Mouse (Mus musculus): ENCODE data around the gene Vps52. TPM values are rescaled to one million over a fixed set of nuclear protein-coding genes. Genes with fewer than 3 reads are reported as not detected.
A peak's percentile ranks its signal among the peaks of the same experiment; 100 is the strongest.

Gene Vps52
- total RNA-seq, 1 experiment from 2014 or later: 18.1 TPM

DNA sequence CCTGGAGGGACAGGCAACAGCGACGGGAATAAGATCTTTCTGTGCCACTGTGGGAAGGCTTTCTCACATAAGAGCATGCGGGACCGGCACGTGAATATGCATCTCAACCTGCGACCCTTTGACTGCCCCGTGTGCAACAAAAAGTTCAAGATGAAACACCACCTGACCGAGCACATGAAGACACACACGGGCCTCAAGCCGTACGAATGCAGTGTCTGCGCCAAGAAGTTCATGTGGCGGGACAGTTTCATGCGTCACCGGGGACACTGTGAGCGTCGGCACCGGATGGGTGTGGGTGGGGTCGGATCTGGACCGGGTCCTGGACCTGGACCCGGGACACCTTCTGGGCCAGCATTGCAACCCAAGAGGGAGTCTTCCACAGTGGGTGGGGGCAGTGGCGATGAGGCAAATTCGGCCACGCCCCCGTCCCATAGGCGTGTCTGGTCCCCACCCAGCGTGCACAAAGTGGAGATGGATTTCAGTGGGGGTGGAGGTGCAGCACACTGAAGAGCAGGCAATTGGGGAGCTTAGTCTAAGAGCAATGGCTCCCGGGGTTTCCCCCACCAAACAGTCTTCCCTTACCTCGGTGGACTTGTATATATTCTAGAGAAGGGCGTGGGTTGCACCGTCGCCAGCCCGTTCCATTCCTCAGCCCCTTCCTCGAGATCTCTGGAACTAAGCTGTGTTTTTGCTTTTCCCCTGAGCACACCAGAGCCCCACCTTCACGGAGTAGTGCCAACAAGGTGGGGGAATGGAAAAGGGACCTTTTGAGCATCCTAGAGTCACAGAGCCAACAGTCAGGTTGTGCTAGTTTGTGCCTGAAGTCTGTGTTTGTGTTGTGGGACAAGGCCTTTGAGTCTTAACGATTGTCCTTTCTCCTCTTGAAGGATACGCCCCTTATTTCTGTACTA lies 37.1 kb upstream of the Vps52 start:
- no peak for ATAC-seq (replicated peaks in 1 of 2; ENCODE audit: insufficient read depth in 1 of 2, low FRiP score in 2 of 2, low TSS enrichment in 1 of 2, low read depth in 1 of 2, poor library complexity in 2 of 2, severe bottlenecking in 2 of 2)

- peak; percentile 61 to 70 for ATAC-seq (replicated peaks in 1 of 2; ENCODE audit: insufficient read depth in 1 of 2, low FRiP score in 2 of 2, low TSS enrichment in 1 of 2, low read depth in 1 of 2, poor library complexity in 2 of 2, severe bottlenecking in 2 of 2)
Observed at GRCm38 (mm10) chr17:33919351-33920281, 36.0 kb upstream of the Vps52 start.

GRCm38 (mm10) chr17:33920282-33921097 lies 35.1 kb upstream of the Vps52 start:
- peak; percentile 30 to 48; a peak in 1 of 4 replicates for ATAC-seq (replicated peaks in 1 of 2; ENCODE audit: insufficient read depth in 1 of 2, low FRiP score in 2 of 2, low TSS enrichment in 1 of 2, low read depth in 1 of 2, poor library complexity in 2 of 2, severe bottlenecking in 2 of 2)

DNA sequence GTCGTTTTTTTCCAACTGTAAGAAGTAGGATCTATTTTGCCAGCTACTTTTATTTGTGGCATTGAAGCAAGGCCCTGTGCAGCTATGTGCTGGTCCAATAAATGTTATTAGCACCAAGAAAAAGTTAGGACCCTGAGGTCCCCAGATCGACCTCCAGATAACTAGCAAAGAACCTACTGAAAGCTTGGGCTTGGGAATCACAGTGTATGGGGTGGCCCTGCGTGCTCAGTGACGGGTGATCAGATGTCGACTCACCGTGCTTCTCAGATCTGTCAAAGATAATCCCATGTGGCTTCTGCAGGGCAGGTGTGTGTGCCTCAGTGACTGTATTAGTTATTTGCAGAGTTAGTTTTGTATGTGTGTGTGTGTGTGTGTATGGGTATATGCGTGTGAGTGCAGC lies 34.3 kb upstream of the Vps52 start:
- no peak for ATAC-seq (replicated peaks in 1 of 2; ENCODE audit: insufficient read depth in 1 of 2, low FRiP score in 2 of 2, low TSS enrichment in 1 of 2, low read depth in 1 of 2, poor library complexity in 2 of 2, severe bottlenecking in 2 of 2)

- ATAC-seq (replicated peaks in 1 of 2; ENCODE audit: insufficient read depth in 1 of 2, low FRiP score in 2 of 2, low TSS enrichment in 1 of 2, low read depth in 1 of 2, poor library complexity in 2 of 2, severe bottlenecking in 2 of 2): no peak
Observed at GRCm38 (mm10) chr17:33924577-33925283, 30.9 kb upstream of the Vps52 start.

DNA sequence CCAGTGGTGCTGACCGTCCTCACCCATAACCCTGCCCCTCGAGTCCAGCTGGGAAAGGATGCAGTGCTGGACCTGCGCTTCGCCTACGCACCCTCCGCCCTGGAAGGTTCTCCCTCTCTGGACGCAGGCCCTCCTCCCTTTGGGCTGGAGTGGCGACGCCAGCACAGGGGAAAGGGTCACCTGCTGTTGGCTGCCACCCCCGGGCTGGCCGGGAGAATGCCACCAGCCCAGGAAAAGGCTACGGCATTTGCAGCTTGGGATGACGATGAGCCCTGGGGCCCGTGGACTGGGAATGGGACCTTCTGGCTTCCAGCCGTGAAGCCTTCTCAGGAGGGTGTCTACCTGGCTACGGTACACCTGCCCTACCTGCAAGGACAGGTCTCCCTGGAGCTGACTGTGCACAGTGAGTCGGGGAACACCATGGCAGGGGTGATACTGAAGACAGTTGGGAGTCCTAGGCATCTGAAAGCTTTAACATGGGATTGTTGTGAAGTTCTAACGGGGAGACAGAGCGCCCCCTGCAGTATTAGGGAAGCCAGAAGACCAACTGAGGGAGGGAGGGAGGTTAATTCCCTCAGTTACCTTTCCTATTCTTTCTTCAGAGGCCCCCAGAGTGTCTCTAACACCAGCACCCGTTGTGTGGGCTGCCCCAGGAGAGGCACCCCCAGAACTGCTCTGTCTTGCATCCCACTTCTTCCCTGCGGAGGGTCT lies 30.1 kb upstream of the Vps52 start:
- no peak for ATAC-seq (replicated peaks in 1 of 2; ENCODE audit: insufficient read depth in 1 of 2, low FRiP score in 2 of 2, low TSS enrichment in 1 of 2, low read depth in 1 of 2, poor library complexity in 2 of 2, severe bottlenecking in 2 of 2)

DNA sequence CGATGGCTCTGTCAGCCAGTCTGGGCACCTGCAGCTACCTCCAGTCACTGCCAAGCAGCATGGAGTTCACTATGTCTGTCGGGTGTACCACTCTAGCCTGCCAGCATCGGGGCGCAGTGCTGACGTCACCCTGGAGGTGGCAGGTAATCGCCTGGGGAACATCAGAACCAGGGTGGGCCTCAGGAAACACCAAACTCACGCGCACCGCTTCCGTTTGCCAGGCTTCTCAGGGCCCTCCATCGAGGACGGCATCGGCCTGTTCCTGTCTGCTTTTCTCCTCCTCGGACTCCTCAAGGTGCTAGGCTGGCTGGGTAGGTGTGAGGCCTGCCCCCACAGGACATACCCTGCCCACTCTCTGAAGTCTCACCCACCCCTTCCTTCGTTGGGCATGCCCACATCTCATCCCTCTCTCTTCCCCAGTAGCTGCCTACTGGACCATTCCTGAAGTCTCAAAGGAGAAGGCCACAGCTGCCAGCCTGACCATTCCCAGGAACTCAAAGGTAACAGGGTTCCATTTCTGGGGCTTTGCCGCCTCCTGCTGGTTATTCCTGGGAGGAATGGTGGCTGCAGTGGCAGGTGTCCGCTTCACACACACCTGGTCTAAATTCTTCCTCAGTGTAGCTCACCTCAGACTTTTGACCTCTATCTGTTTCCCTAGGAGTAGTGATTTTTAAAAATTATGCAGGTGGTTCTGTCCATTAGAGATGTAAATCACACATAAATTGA lies 29.2 kb upstream of the Vps52 start:
- ATAC-seq (replicated peaks in 1 of 2; ENCODE audit: insufficient read depth in 1 of 2, low FRiP score in 2 of 2, low TSS enrichment in 1 of 2, low read depth in 1 of 2, poor library complexity in 2 of 2, severe bottlenecking in 2 of 2): no peak

- ATAC-seq (replicated peaks in 1 of 2; ENCODE audit: insufficient read depth in 1 of 2, low FRiP score in 2 of 2, low TSS enrichment in 1 of 2, low read depth in 1 of 2, poor library complexity in 2 of 2, severe bottlenecking in 2 of 2): no peak
Observed at GRCm38 (mm10) chr17:33928251-33928947, 27.2 kb upstream of the Vps52 start.

DNA sequence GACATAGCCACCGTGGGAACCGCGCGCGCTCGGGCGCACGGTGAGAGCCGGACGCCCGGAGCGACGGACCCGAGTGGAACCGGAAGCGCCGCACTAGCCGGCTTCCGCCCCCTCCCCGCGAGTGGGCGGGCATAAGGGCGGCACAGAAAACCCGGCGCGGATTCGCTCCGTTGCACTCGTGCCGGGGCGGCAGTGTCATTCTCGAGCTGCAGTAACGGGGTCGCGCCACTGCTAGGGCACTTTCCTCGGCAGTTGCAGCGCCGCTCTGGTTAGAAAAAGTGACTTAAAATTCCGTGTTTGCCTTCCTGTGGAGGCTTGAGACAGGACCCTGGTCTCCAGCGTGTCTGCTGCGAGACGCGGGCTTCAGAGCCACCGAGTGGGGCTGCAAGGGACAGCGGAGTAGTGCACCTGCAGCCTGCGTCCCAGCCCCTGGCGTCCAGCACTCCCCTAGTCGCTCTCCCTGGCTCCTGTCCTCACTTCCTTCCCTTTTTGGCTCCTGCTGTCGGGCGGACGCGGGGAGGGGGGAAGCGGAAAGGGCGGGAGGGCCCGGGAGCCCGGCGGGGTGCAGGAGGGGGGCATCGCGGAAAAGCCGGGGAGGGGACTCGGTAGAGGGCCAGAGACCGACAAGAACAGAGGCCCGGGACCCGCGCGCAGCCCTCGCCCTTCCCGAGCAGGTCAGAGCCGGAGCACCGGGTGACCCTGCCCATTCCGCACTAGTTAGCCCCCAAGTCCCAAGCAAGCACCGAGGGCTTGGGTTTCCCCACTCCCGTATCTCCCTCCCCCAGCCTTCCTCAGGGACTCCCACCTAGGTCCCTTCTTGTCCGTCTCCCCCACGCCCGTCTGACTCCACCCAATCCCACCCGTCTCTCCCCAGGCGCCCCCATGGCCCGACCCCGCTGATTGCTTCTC lies 26.0 kb upstream of the Vps52 start, which contains the start of gene Rgl2:
Gene Rgl2, plus strand, starts transcription at position 173 of the 909 bp plus-strand sequence.
- ATAC-seq (replicated peaks in 1 of 2; ENCODE audit: insufficient read depth in 1 of 2, low FRiP score in 2 of 2, low TSS enrichment in 1 of 2, low read depth in 1 of 2, poor library complexity in 2 of 2, severe bottlenecking in 2 of 2): peak; percentile 65 to 77

- no peak for ATAC-seq (replicated peaks in 1 of 2; ENCODE audit: insufficient read depth in 1 of 2, low FRiP score in 2 of 2, low TSS enrichment in 1 of 2, low read depth in 1 of 2, poor library complexity in 2 of 2, severe bottlenecking in 2 of 2)
Observed at GRCm38 (mm10) chr17:33930280-33931158, 25.1 kb upstream of the Vps52 start.

DNA sequence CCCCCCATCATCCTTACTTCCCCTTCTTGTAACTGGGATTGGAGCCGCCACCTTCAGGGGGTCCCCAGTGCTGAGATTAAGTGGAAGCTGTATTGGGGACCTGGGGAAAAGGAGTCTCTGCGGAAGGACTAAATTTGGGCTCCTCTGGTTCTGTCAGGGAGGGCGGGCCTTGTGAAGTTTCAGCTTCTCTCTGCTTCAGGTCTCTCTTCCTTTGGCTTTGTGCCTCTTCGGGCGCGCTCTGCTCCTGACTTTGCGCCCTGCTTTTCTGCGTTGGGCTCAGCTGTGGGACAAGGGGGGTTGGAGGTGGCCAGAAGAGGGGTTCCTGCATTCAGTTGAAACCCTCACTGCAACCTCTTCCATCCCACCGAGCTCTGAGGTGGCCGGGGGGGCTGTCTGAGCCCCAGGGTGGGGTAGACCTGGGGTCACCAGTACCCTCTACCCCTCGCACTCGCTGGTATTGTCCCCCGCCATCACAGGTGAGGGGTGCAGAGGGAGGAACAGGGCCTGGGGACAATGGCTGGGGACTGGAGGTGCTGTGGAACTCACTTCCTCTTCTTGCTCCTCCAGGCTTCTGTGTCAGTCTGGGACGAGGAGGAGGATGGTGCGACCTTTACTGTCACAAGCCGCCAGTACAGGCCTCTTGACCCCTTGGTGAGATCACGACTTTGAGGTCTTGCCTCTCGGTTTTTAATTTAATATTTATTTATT lies 24.3 kb upstream of the Vps52 start:
- no peak for ATAC-seq (replicated peaks in 1 of 2; ENCODE audit: insufficient read depth in 1 of 2, low FRiP score in 2 of 2, low TSS enrichment in 1 of 2, low read depth in 1 of 2, poor library complexity in 2 of 2, severe bottlenecking in 2 of 2)

DNA sequence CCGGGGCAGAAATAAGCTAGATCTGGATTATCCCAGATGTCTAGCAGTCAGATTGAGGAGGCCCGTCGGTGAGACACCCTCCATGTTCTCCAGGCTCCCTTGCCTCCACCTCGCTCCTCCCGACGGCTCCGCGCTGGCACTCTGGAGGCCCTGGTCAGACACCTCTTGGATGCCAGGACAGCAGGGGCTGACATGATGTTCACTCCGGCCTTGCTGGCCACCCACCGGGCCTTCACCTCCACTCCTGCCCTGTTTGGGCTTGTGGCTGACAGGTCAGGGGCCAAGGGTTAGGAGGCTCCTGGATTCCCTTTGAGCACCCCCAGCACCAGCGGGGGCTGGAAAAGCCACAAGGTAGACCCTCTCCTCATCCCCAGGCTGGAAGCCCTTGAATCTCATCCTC lies 23.7 kb upstream of the Vps52 start:
- ATAC-seq (replicated peaks in 1 of 2; ENCODE audit: insufficient read depth in 1 of 2, low FRiP score in 2 of 2, low TSS enrichment in 1 of 2, low read depth in 1 of 2, poor library complexity in 2 of 2, severe bottlenecking in 2 of 2): no peak

DNA sequence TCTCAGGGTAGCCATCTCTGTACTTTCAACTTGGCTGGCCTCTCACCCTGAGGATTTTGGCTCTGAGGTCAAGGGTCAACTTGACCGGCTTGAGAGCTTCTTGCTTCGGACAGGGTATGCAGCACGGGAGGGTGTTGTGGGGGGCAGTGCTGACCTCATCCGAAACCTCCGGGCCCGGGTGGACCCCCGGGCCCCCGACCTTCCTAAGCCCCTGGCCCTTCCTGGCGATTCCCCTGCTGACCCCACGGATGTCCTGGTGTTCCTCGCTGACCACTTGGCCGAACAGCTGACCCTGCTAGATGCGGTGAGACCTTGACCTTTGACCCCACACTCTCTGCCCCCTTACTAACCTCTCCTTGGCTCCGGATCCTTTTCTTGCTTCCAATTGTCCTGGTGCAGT lies 23.2 kb upstream of the Vps52 start:
- ATAC-seq (replicated peaks in 1 of 2; ENCODE audit: insufficient read depth in 1 of 2, low FRiP score in 2 of 2, low TSS enrichment in 1 of 2, low read depth in 1 of 2, poor library complexity in 2 of 2, severe bottlenecking in 2 of 2): no peak

All from hematopoietic stem cell, adult 5-6 weeks (primary cell).